Comparison of ENCODE assay signal across 11 mouse cellular contexts in genomic region chr2:172399901-172400300, GRCm38 (mm10). TPM values are rescaled to one million over a fixed set of nuclear protein-coding genes. Genes with fewer than 3 reads are reported as not detected.
DNase-seq lines count a peak whose midpoint lies in the region; ATAC-seq and TF ChIP-seq lines count a peak whose summit lies in the region.
"Had no signal": no experiment of that assay in that cellular context is flagged by ENCODE, and none has a peak within 500 bp of the region (broad histone marks: within the 10 kb centered on the region; RNA-seq: fewer than 3 reads in every experiment).

No protein-coding gene starts in this region.

- H3K36me3 ChIP-seq in kidney, postnatal 0 days (ENCODE audit: insufficient read depth, low read length): no peaks in the 10 kb centered on the region
- H3K36me3 ChIP-seq in hindbrain, postnatal 0 days (ENCODE audit: insufficient read depth, low read length): no peaks in the 10 kb centered on the region

- no peaks in the 10 kb centered on the region for H3K9me3 ChIP-seq in kidney, postnatal 0 days (replicated peaks; ENCODE audit: low read length)
- no peaks in the 10 kb centered on the region for H3K9me3 ChIP-seq in hindbrain, postnatal 0 days (ENCODE audit: low read length)

- no peaks in the 10 kb centered on the region for H3K4me1 ChIP-seq in kidney, postnatal 0 days (replicated peaks; ENCODE audit: insufficient read depth, low read length)
- no peaks in the 10 kb centered on the region for H3K4me1 ChIP-seq in hindbrain, postnatal 0 days (ENCODE audit: insufficient read depth, low read length)

- H3K27ac ChIP-seq in kidney, postnatal 0 days: no peak overlapping the region
- H3K27ac ChIP-seq in hindbrain, postnatal 0 days: no peak overlapping the region

- peak; percentile 19 for DNase-seq in kidney, postnatal 0 days (ENCODE audit: low spot score)
- no peak for DNase-seq in kidney, postnatal 14 days
- peak; percentile 89 for DNase-seq in R1 (ENCODE audit: low read depth, low spot score)
- peak; percentile 10 for DNase-seq in hindbrain, postnatal 0 days (ENCODE audit: low spot score)
- peak; percentile 28 to 61 for DNase-seq in natural killer cell, adult 2 months (ENCODE audit: low spot score in 2 of 2)
- no peak for DNase-seq in left cerebral cortex, postnatal 25 days (ENCODE audit: low spot score in 2 of 2)
- DNase-seq in layer of hippocampus, postnatal 36 days: no peak
- DNase-seq in heart, postnatal 25 days (ENCODE audit: low spot score): no peak
- DNase-seq: gastrocnemius, postnatal 36 days; right cerebral cortex, postnatal 25 days had no signal

- no peaks in the 10 kb centered on the region for H3K27me3 ChIP-seq in kidney, postnatal 0 days (ENCODE audit: insufficient read depth, low read length)
- H3K27me3 ChIP-seq in hindbrain, postnatal 0 days (ENCODE audit: insufficient read depth, low read length): no peaks in the 10 kb centered on the region
- H3K27me3 ChIP-seq: Patski had no signal

- no peak for ATAC-seq in kidney, postnatal 0 days (replicated peaks; ENCODE audit: low FRiP score, low read depth)
- peak; percentile 29; the same call in 1 of the 2 replicates for ATAC-seq in hindbrain, postnatal 0 days
- ATAC-seq: Patski had no signal

- no peak overlapping the region for H3K4me3 ChIP-seq in kidney, postnatal 0 days (replicated peaks; ENCODE audit: low read depth, low read length)
- no peak overlapping the region for H3K4me3 ChIP-seq in hindbrain, postnatal 0 days (ENCODE audit: low read length)

- 21% methylated on average over 9 of the region's 9 CpGs for WGBS in kidney, postnatal 0 days
- WGBS in hindbrain, postnatal 0 days: 20% methylated on average over 9 of the region's 9 CpGs

- no peak overlapping the region for H3K9ac ChIP-seq in kidney, postnatal 0 days (ENCODE audit: low read depth, low read length)
- H3K9ac ChIP-seq in hindbrain, postnatal 0 days (replicated peaks; ENCODE audit: low read length): no peak overlapping the region

- intact Hi-C loops in left cerebral cortex, postnatal 25 days (cut with DNase I): no loop called here
- intact Hi-C loops in heart, postnatal 25 days (cut with DNase I): no loop called here

- no peak overlapping the region for H3K4me2 ChIP-seq in kidney, postnatal 0 days (ENCODE audit: low read length)
- H3K4me2 ChIP-seq in hindbrain, postnatal 0 days (ENCODE audit: low read depth, low read length): no peak overlapping the region

- TF ChIP-seq CTCF in kidney, postnatal 0 days (IDR thresholded peaks at IDR 0.05; ENCODE audit: low read depth): no peak
- no peak for TF ChIP-seq CTCF in hindbrain, postnatal 0 days (IDR thresholded peaks at IDR 0.05; ENCODE audit: low read depth)

RNA-seq across cellular contexts. Expression of gene Cass4, which starts 6.3 kb away (rescaled TPM):
- polyA plus RNA-seq in kidney, postnatal 0 days (2015; fragmentation: Nextera tagmentation; extraction: Ambion mirVana): 0.13 and 0.14 TPM in 2 replicates
- 0.21 and 0.29 TPM in 2 replicates for total RNA-seq in hindbrain, postnatal 0 days (2014; rRNA removed)
- polyA plus RNA-seq in hindbrain, postnatal 0 days (2015; fragmentation: Nextera tagmentation; extraction: Ambion mirVana): 0.16 and 0.25 TPM in 2 replicates
- total RNA-seq in left cerebral cortex, postnatal 25 days (2021): under 1 TPM; 0.55 to 0.78 TPM
- total RNA-seq in layer of hippocampus, postnatal 36 days (2021): under 1 TPM; 0.35 TPM
- total RNA-seq in heart, postnatal 25 days (2021): under 1 TPM; 0.45 to 0.47 TPM
- polyA plus RNA-seq: Patski had no signal

RNA-seq across cellular contexts. Expression of gene Cstf1, which starts 29.4 kb away (rescaled TPM):
- polyA plus RNA-seq in kidney, postnatal 0 days (2015; fragmentation: Nextera tagmentation; extraction: Ambion mirVana): 32.4 and 34.6 TPM in 2 replicates
- 40.1 and 47.1 TPM in 2 replicates for total RNA-seq in hindbrain, postnatal 0 days (2014; rRNA removed)
- polyA plus RNA-seq in hindbrain, postnatal 0 days (2015; fragmentation: Nextera tagmentation; extraction: Ambion mirVana): 25.6 and 27.6 TPM in 2 replicates
- 10 to 100 TPM; 24.9 to 27.5 TPM for total RNA-seq in left cerebral cortex, postnatal 25 days (2021)
- 10 to 100 TPM; 24.3 to 28.8 TPM for total RNA-seq in layer of hippocampus, postnatal 36 days (2021)
- total RNA-seq in heart, postnatal 25 days (2021): 10 to 100 TPM; 15.7 to 16.8 TPM

RNA-seq across cellular contexts. Expression of gene Aurka, which starts 29.6 kb away (rescaled TPM):
- polyA plus RNA-seq in kidney, postnatal 0 days (2015; fragmentation: Nextera tagmentation; extraction: Ambion mirVana): 40.0 and 46.3 TPM in 2 replicates
- 10.4 and 13.7 TPM in 2 replicates for total RNA-seq in hindbrain, postnatal 0 days (2014; rRNA removed)
- polyA plus RNA-seq in hindbrain, postnatal 0 days (2015; fragmentation: Nextera tagmentation; extraction: Ambion mirVana): 10.9 and 12.9 TPM in 2 replicates
- 1 to 10 TPM; 1.3 to 1.8 TPM for total RNA-seq in left cerebral cortex, postnatal 25 days (2021)
- 1 to 10 TPM; 2.2 to 2.4 TPM for total RNA-seq in layer of hippocampus, postnatal 36 days (2021)
- under 1 TPM; 0.83 to 0.89 TPM for total RNA-seq in heart, postnatal 25 days (2021)

RNA-seq across cellular contexts. Expression of gene Rtf2, which starts 40.5 kb away (rescaled TPM):
- 73.2 and 83.9 TPM in 2 replicates for polyA plus RNA-seq in kidney, postnatal 0 days (2015; fragmentation: Nextera tagmentation; extraction: Ambion mirVana)
- total RNA-seq in hindbrain, postnatal 0 days (2014; rRNA removed): 65.4 and 65.6 TPM in 2 replicates
- polyA plus RNA-seq in hindbrain, postnatal 0 days (2015; fragmentation: Nextera tagmentation; extraction: Ambion mirVana): 83.6 and 87.9 TPM in 2 replicates
- 10 to 100 TPM; 73.9 to 74.2 TPM for total RNA-seq in left cerebral cortex, postnatal 25 days (2021)
- 10 to 100 TPM; 67.2 to 69.7 TPM for total RNA-seq in layer of hippocampus, postnatal 36 days (2021)
- total RNA-seq in heart, postnatal 25 days (2021): 10 to 100 TPM; 28.0 to 28.5 TPM

RNA-seq across cellular contexts. Expression of gene Fam210b, which starts 54.5 kb away (rescaled TPM):
- polyA plus RNA-seq in kidney, postnatal 0 days (2015; fragmentation: Nextera tagmentation; extraction: Ambion mirVana): 11.7 and 12.1 TPM in 2 replicates
- total RNA-seq in hindbrain, postnatal 0 days (2014; rRNA removed): 10.9 and 11.8 TPM in 2 replicates
- 23.0 and 23.1 TPM in 2 replicates for polyA plus RNA-seq in hindbrain, postnatal 0 days (2015; fragmentation: Nextera tagmentation; extraction: Ambion mirVana)
- total RNA-seq in left cerebral cortex, postnatal 25 days (2021): 10 to 100 TPM; 12.2 to 13.2 TPM
- total RNA-seq in layer of hippocampus, postnatal 36 days (2021): 10 to 100 TPM; 22.8 to 24.2 TPM
- 1 to 10 TPM; 6.1 to 6.5 TPM for total RNA-seq in heart, postnatal 25 days (2021)

Comparison
In these comparisons a context has a peak if more than half of its experiments do, and no peak if none do; other contexts are left out.
1. DNase-seq: peak in kidney, postnatal 0 days (single experiment), R1 (single experiment), hindbrain, postnatal 0 days (single experiment) and natural killer cell, adult 2 months (2 of 2); none in kidney, postnatal 14 days (single experiment), left cerebral cortex, postnatal 25 days (0 of 2), layer of hippocampus, postnatal 36 days (0 of 2) and heart, postnatal 25 days (single experiment).